Mouse (Mus musculus) cerebellum, adult 11-12 months (tissue): ENCODE data around the gene Serping1.
A peak's percentile ranks its signal among the peaks of the same experiment; 100 is the strongest.
"Not testable (repeated sequence)": the region's sequence is repeated elsewhere in the genome, so short reads cannot be mapped to it uniquely, and the experiment has no call there.

Source experiments
- DNase-seq: peaks from one replicate; pipeline ENCODE4 v3.0.0; 2022

The Serping1 gene

GRCm38 (mm10) chr2:84775241-84775640, at the start of gene Serping1:
Serping1 (minus strand) TSS chr2:84775444.
- peak; percentile 31 for DNase-seq

DNA sequence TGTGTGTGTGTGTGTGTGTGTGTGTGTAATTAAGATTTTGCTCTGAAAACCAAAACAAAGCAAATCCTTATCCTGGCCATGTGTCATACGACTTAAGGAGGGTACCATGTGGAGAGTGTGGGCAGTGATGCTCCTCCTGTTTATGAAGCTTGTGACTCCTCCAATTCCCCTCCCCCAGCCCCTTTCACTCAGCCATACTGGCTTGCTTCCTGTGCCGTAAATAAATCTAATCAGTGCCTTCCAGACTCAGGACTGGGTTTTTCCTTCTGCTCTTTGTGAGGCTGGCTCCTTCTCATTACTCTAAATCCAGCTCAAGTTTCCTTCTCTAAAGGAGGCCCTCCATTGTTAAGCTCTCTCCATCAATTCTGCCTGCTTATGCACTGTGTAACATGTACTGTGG, 48.0 kb upstream of the Serping1 start:
- DNase-seq: no peak

DNA sequence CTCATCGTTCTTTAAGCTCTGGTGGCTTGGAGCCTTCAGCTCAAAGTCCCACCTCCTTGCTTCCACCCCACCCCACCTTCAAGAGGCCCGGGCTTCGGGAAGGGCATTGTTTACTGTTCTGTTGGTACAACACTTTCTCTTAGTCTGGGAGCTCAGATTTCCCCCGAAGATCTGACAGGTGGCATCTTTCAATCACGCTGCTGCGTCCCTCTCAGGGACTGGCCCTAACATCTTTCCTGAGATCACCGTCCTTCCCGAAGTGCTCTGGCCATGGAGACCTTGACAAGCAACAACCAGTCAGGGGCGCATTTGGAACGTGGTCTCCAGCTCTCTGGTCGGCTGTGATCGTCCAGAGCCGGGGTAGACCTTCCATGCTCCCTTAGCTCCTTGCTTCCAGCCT, 47.3 kb upstream of the Serping1 start, which contains the start of gene Smtnl1:
Smtnl1 (minus strand) TSS at position 101 of the 400 bp plus-strand sequence.
- DNase-seq: no peak

DNA sequence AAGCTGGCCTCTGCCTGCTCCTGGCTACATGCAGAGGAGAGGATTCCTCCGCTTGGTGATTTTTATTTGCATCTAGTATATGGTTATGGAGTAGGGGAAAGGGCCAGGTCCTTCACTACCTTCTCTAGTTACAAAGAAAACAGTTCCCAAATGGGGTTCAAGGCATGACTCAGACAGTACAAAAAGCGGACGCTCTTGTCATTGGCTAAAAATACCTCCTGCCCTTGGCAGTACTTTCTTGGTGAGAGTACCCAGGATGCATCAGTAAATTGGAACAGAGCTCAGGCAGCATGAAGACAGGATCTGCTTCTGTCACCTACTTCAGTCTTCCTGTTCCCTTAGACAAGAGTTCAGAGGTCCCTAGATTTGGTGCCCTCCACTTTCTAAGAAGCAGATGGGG, 44.6 kb upstream of the Serping1 start:
- DNase-seq: no peak

DNA sequence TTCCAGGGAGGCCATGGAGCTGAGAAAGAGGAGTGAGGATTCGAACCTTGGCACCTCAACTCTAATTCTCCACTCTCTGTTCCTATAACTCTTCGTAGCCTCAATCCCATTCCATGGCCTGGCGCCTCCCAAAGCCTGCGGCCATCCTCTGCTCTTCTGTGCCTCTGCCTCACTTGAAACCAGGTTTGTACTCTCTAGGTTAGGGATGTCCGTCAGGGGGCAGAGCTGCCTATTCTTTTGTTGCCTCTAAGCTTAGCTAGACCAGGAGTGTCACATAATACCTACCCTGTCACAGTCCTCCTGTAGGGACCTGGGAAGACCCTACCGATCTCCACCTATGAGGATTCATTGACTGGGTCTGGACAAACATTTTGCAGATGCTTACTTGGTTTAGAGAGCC, 37.4 kb upstream of the Serping1 start:
- no peak for DNase-seq

GRCm38 (mm10) chr2:84811880-84812279, 36.6 kb upstream of the Serping1 start:
- no peak for DNase-seq

- peak; percentile 77 for DNase-seq
These were observed 35.8 kb upstream of the Serping1 start for GRCm38 (mm10) chr2:84810886-84811577.

DNA sequence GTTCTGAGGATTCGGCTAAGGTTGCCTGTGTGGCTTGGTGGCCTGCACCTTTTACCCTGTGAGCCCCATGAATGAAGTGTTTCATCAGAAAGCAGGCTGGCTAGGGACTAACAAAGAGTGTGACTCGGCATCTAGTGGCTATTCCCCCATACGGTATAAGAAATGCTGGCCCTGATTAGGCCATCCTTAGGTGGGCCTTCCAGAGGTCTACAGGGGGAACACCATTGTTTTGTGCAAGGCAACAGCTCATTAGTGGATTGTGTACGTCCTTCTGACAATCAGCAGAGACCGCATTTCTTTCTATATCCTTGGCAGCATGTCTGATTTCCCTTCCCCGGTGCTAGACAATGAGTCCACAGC, 35.3 kb upstream of the Serping1 start:
- DNase-seq: no peak

DNA sequence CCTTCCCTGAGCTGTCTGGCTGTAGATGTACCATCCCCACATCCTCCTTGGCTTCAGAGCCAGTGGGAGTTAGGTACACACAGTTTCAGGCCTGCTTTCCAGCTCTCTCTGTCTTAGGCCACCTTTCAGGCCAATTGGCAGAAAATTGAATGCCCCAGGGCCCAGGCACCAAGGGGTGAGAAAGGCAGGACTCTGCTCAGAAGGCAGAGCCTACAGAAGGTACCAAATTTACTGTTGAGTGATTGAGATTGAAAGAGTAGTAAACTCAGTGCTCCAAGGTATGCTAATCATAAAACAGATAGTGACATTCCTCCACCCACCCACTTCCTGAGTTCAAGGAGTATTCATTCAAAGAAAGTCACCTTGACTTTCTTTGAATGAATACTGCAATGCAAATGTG, 34.1 kb upstream of the Serping1 start:
- DNase-seq: no peak

DNA sequence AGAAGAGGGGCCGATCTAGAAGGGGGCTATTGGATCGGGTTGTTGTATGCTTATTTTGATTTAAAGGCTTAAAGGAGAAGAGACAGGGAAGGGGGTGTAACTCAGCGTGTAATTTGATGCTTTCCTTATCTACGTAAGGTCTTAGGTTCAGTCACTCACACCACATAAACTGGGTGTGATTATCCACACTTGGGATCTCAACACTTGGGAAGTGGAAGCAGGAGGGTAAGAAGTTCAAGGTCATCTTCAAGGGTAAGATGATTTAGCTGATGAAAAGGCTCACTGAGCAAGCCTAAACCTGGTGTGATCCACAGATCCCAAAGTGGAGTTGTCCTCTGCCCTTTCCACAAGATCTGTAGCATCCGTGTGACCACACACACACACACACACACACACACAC, 31.3 kb upstream of the Serping1 start:
- DNase-seq: no peak

DNA sequence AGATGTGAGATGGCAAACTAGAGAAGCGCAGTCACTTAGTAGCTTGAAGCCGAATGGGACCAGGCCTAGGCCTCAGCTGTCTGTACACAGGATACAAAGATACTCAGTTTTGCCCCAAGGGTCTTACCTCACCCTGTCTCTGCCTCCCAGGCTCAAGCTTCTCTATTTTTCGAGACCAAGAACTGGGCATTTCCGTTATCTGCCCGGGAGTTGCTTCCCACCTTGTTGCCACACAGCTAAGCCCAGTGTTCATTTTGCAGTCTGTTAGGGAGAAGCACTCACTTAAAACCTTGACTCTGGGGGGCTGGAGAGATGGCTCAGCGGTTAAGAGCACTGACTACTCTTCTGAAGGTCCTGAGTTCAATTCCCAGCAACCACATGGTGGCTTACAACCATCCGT, 28.7 kb upstream of the Serping1 start:
- no peak for DNase-seq

- DNase-seq: not testable (repeated sequence)
These were observed 26.0 kb upstream of the Serping1 start for GRCm38 (mm10) chr2:84801223-84801622.

DNA sequence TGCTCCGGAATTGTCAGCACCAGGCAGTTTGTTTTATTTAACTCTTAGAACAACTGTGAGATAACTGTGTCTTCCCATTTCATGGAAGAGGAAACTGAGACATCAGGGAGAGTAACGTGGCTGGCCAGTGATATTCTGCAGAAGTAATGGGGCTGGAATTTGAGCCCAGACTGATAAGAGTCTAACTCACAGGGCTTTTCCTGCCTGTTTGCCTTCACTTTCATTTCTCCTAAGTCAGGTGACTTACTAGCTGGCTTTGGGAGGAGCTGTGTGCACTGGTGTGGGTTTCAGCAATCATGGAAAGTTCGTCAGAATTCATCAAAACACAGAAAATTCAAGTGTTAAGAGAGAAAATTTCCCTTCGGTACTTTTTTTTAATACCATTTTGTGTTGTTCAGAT, 25.1 kb upstream of the Serping1 start:
- no peak for DNase-seq

GRCm38 (mm10) chr2:84799041-84799561, 23.9 kb upstream of the Serping1 start:
- DNase-seq: peak; percentile 64

- peak; percentile 74 for DNase-seq
These were observed 23.3 kb upstream of the Serping1 start, which contains the start of gene Ube2l6 for GRCm38 (mm10) chr2:84798493-84798921. Ube2l6 (plus strand) TSS chr2:84798828.

DNA sequence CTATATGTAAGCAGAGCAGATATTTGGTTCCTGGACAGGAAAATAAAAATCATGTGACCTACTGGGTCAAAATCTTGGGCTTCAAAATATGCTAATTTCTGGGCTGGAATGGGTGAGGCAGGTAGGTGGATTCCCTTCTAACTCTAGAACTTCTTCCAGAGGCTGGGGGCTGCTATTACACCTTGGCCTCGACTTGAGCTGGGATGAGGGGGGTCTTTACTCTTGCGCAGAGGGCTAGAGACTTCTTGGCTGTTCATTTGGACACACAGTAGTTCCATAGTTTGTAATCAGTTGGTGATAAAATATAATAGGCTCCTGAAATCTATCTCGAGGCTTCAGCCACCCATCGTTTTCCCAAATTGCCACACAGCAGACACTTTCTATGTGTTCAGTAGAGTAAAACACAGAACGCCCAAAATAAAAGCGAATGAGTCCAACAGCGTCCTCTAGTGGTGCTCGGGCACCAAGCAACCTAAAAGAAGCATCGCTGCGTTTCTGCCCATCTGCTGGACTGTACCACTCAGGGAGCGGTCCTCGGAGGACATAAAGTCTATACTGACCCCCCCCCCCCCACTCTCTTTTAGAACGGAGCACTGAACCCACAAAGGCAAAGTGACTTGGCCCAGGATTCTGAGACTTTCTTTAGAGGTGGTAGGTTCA, 22.7 kb upstream of the Serping1 start:
- peak; percentile 84 for DNase-seq

DNA sequence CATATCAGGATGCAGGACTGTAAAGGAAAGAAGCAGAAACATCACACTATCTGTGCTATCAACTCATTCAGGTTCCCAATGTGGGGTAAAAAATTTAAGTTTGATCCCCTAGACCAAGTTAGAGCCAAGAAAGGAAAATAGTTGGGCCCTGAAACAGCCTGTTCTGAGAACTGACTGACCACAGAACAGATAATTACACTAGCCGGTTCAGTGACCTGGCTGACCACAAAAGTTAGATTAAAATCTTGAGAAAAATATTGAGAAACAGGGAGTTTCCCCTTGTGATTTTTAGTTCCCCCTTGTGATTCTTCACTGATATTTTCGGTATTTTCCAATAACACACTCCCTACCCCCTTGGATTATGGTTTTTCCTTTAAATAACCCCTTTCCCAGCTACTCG, 18.6 kb upstream of the Serping1 start:
- DNase-seq: no peak

DNA sequence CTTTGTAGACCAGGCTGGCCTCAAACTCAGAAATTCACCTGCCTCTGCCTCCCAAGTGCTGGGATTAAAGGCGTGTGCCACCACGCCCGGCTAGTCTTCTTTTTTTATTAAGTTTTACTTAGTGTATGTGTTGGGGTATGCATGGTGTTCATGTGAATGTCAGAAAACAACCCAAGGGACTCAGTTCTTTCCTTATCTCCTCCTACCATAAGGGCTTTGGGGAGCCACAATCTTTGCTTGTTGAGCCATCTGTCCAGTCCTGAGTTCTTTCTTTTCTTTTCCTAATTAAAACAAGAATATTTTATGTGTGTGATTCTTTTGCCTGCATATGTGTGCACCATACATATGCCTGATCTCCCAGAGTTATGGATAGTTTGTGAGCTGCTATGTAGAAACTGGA, 17.9 kb upstream of the Serping1 start:
- DNase-seq: no peak

DNA sequence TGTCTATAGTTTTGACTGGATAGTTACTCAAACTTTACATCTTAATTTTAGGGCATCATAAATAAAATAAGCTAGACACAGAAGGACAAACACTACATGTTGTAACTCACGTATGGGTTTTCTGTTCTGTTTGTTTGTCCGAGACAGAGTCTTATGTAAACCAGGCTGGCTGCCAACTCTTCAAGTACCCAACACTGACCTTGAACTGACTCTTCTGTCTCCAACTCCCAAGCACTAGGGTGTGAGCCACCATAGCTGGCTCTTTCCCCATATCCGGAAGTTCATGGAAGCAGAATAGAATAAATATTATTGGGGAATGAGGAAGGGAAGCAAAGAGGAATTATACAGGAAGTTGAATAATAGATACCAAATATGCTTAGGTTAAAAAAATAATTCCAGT, 17.3 kb upstream of the Serping1 start:
- DNase-seq: no peak

- DNase-seq: no peak
These were observed 15.2 kb upstream of the Serping1 start for GRCm38 (mm10) chr2:84790418-84790817.

- no peak for DNase-seq
These were observed 13.1 kb upstream of the Serping1 start for GRCm38 (mm10) chr2:84788316-84788715.

DNA sequence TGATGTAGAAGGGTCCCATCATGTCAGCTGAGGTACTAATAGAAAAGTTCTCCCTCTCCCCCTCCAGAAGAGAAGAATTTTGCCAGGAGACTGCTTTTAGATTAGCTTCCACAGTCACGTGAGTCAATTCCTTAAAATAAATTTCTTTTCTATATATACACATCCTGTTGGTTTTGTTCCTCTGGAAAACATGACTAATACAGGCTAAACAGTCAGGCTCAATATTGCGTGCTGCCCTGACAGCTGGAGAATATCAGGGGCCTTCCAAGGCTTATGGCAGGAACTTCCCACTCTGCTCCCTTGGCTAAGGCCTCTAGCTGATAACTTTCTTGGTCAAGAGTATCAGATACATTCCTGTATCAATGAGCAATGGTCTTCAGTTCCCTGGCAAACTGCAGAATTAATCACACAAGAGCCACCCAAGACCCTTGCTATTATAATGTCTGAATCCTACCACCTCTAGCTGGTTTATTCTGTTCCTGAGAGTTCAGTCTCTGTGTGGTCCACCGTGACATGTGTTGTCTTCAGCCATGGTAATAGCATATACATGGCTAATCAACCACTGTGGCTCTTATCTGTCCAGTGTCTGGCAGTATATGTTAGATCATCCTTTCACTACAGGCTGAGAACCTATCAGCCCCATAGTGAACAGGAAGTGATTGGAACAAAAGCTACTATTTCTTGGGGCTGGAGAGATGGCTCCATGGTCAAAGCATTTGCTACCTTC, 8.8 kb upstream of the Serping1 start:
- DNase-seq: no peak

- DNase-seq: no peak
These were observed 8.1 kb upstream of the Serping1 start for GRCm38 (mm10) chr2:84783315-84783714.

- no peak for DNase-seq
These were observed 4.0 kb upstream of the Serping1 start for GRCm38 (mm10) chr2:84779210-84779609.
